Mouse (Mus musculus): ENCODE data around the gene Ghsr.

The Ghsr gene

DNA sequence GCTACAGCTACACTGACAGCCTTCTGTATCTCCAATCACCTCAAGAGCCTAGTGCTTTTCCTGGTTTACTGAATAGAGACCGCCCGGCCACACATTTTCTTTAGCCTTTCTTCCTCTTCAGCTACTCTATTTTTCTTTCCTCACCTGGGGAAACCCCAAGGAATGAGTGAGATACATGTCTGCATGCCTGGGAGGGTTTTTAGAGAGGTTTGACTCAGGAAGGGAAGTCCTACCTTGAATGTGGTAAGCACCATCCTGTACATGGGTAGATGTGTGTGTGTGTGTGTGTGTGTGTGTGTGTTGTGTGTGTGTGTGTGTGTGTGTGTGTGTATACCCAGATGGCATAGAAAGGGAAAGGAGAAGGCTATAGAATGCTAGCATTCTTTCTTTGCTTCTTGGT lies 40.1 kb downstream of the Ghsr start:
- no peak for DNase-seq (ENCODE audit: low spot score)

DNA sequence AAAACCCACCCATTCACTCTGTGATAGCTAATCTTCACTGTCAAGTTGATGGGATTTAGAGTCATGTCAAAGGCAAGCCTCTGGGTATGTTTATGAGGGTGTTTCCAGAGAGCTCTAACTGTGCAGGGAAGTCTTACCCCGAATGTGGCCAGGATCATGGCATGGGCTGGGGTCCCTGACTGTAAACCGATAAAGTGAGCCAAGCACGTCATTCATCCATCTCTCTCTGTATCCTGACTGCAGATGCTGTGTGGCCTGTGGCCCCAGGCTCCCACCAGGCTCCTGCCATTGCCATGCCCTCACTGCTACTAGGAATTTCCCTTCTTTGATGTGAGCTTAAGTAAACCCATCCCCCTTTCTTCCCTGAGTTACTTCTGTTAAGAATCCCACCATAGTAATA lies 42.4 kb downstream of the Ghsr start:
- DNase-seq (ENCODE audit: low spot score) = no peak

DNA sequence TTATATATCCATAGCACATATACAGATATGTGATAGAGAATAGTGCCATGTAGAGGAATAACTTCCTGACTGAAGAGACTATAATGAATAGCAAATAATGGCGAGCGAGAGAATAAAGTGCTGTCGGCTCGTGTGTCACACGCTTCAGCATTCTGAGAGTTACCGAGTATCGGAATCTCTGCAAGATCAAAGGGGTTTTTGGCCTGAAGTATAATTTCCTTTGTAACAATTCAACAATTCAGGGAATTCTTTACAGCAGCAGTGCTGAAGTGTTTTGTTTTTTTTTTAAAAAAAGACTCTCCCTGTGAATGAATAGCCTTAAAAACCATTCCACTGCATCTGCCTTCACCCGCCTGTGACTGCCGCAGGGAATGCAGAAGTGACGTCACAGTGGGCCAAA lies 45.6 kb downstream of the Ghsr start:
- no peak for DNase-seq (ENCODE audit: low spot score)

DNA sequence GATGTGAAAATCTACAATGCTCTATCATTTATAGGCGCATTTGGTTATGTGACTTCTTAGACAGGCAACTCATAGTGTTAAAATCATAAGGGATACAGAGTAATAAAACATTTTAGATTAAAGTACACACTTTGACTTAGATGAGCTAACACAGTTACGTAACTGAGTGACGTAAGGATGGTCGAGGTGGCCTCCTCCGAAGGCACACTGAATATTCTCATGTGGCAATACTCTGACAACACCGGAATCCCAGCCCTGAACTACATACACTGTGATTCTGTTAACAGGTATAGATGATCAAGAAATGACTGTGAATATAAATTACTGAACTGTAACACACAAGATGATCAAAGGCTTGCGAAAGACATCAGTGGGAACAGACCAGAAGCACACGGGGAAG lies 47.5 kb downstream of the Ghsr start:
- DNase-seq (ENCODE audit: low spot score) = no peak

DNA sequence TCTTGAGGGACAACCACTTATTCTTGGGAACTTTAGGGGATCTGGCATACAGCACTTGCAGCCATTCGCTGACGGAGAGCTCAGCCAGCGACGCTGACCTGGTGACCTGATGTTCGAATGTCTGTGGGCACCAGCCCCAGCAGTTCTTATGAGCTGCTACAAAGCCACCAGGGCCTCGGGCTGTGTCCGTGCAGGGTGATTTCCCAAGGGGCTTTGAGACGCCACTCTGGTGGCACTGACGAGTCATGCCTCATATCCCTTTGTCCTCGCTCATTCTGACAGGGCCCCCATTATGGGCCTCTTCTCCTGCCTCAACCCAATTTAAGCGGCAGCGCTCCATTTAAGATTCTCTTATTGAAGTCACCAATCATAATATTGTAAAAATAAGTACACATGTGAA lies 50.8 kb downstream of the Ghsr start:
- DNase-seq (ENCODE audit: low spot score) = no peak

DNA sequence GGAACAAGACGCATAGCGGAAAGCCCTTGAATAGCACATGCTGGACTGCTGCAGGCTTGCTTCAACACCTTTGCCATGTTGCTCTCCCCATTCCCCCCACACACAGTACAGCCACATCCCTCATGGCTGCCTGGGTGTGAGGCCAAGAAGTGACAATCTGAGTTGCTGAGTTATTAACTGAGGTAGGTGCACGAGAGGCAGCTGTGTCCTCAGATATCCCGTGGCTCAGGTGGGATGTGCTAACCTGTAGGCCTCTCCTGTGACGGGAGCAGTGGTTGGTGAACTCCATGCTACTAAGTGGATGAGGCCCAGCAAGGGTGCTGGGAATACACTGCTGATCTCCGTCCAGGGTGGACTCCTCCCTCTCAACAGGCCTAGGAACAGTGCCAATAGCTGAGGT lies 51.4 kb downstream of the Ghsr start:
- no peak for DNase-seq (ENCODE audit: low spot score)

DNA sequence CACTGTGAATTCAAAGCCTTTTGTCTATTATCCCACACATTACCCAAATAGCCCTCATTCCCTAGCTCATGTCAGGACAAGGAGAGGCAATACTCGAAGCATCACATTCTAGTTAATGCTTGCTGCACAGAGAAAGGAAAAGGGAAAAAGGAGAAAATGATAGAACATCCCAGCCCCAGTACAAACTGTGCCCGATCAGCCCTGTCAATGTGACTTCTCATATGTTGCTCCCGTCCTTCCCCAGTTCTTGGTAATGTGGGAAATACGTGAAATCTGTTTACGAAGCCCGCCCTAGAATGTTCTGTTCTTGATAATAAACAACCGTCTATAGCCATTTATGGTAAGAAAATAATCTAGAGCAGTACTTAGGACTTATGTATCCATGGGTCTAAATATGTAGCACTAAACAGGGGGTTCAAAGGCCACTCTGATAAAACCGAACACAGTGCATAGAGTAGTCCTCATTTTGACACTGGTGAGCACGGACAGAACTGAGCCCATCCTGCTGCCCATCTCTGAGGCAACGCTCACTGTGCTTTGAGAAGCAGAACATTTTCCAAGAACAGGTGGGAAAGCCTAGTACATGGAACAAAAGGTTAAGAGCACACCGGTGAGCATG lies 53.0 kb downstream of the Ghsr start:
- DNase-seq (ENCODE audit: low spot score) = no peak

DNA sequence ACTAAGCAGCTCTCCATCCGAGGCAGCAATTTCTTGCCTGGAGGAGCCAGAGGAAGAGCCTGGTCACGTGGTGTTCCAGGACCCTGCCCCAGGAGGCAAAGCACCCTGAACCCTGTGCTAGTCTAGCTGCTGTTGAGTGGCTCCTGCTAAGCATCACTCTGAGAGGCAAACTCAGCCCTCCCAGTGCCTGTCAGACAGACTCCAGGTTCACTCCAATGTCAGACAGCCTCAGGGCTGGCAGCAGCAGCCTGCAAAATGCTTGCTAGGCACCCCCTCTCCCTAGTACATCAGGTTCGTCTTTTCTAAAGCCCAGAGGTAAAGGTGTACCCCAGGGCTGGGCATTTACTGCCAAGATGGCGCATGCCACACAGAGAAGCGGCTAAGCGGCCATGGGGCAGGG lies 56.3 kb downstream of the Ghsr start:
- no peak for DNase-seq (ENCODE audit: low spot score)
